Mouse (Mus musculus) adrenal gland, adult 2 months (tissue): ENCODE measurements around the gene Cyth3. TPM values are rescaled to one million over a fixed set of nuclear protein-coding genes. Genes with fewer than 3 reads are reported as not detected.

Experiments used
- DNase-seq: peaks from one replicate; pipeline ENCODE4 v3.0.0; 2021
- polyA plus RNA-seq: library from polyadenylated mRNA; depleted of rRNA; stranded (reverse); fragments of >200 nt; gene quantifications from 2 replicates; pipeline ENCODE4 v1.2.3, GENCODE M21; 2012
- total RNA-seq, 2 experiments: library from RNA; stranded (reverse); gene quantifications; 2 replicates each; pipeline ENCODE4 v1.2.3; 2021

Cyth3 gene
- total and polyA plus RNA-seq, 3 experiments = 78.7 to 164 (median 119) TPM

DNA sequence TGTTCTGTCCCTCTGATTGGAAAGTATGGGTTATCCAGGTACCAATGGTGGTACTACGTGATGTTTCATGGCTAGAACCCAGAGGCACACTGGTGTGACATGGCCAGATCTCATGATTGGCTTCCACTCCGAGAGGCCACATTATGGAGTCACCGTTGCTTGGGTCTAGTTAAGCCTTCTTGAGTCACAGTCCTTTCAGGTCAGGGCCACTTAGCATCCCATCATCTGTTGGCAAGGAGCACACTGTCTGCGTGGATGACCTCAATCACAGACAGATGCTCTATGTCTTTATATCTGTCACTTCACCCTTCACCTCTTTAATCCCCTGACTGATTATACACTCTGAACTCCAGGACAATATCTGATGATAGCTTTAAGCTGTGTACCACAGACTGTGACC is 6.1 kb upstream of the Cyth3 start:
- DNase-seq = peak; percentile 61

DNA sequence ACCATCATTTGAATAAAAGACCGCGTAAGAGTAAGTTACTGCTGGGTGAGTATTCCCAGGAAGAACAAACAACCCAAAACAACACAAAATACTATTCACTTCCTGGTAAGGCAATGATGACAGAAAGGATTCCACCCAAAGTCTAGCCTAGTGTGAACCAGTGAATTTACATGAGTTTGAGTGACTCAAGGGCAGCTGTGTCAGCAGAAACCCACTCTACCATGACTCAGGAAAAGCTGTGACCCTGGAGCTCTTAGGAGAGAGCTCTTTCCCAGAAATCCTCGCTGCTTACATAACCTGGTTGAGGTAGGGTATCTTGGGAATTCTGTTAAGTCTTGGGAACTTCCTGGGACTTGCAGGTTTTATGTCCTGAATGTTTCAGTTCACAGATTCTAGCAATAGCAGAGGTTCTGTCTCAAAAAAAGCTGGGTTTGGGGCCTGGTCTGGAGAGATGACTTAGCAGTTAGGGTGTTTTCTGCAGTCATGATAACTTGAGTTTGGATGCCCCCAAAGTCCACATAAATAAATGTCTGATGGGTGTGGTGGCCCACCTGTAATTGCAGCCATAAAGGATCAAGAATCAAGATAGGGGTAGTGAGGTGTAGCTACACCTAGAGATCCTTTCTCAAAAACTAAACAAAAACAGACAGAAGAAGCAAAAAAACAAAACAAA is 5.5 kb upstream of the Cyth3 start:
- peak; percentile 69 for DNase-seq

DNA sequence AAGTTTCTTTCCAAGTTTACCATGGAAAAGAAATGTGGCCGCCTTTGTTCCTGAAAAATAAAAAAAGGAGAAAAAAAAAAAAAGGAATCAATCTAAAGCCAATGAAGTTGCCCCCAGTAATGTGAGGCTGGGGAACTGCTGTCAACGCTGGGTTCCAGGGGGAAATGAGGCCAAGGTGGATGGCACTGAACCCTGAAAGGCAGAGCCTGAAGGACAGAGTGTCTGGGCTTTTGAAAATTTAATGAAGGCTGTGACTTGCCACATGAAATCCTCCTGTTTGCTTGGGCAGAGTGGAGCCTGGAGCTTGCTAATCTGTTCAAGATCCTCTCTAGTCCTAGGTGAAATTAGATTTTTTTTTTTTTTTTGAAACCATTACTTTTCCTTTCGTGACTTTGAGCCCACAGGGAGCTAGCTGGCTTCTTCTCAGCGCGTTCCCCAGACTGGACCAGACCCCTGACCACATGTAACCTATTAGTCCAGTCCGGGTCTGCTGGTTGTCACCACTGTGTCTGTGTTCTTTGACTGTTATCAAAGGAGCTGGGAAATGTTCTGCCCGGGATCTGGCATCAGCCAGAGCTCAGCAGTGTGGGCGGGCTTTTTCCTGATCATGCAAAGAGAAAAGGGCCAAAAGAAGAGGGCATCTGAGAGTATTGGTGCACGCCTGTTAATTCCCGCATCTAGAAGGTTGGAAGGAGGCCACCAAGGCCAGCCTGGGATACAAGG is 4.6 kb upstream of the Cyth3 start:
- peak; percentile 66 for DNase-seq

DNA sequence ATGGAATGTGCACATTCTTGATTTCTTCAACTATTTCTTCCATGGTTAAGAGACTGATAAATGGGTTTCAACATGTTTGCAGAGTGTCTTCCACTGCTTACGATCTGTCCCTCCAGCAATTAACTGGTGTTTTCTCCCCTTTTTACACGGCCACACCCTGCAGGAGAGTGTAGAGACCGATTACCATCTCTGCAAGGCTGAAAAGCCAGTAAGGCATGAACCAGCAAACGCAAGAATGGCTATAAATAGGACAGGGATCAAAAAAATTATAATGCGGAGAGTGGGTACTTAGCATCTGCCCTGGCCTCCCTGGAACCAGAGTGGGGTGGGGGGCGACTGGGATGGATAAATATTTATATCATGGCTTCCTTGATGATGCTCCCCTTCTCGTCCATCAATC is 3.7 kb upstream of the Cyth3 start:
- DNase-seq = no peak

DNA sequence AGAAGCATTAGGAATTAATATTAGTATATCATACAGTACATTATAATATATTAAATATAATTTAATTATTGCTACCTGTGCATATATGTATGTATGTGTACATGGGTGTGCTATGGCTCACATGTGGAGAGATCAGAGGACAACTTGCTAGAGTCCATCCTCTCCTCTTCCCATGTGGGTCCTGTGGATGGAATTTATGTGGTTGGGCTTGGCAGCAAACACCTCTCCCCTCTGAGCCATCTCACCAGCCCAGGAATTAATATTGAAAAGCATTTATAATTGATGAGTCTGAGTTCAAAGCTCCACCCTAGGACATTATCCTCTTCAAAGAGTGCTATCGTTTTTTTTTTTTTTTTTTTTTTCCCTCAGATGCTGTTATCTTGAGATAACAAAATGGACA is 2.1 kb upstream of the Cyth3 start:
- DNase-seq = no peak

DNA sequence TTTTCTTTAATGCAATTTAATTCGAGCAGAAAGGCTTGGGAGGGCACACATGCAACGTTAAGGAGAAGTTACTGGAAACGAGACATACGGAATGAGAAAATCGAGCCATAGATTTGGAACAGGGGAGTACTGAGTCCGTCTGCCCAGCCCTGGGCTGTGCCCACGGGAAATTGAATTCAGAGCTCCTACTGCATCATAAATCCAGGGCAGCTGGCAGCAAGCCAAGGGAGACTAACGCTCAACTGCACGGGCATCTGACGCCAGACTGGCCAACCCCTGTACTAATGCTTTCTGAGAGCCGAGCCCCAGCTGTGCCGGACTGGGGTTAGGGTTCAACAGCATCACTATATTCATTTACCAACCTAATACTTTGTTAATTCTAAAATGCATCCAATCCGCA is 1.3 kb upstream of the Cyth3 start:
- DNase-seq = peak; percentile 91

DNA sequence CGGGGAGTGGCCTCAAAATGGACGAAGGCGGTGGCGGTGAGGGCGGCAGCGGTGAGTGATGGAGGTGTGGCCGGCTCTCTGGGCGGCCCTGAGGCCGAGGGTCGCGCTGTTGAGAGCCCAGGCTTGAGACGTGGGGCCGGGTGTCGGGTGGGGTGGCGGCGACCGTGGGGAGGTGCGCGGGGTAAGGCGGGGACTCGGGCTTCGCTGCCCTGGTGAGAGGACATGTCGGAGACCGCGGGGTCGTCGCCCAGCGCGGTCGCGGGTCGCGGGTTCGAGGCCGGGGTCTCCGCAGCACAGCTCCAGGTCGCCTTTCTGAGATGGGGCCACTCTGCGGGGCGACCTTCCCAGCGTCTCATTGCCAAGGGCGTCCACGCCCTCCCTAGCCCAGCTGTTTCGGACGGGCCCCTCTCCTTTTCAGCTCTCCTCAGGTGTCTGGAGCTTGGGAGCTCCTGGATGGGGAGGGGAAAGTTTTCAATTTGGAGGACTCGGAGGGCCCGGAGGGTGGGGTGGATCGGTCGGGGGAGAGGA is 440 bp downstream of the Cyth3 start:
- DNase-seq = peak; percentile 63

DNA sequence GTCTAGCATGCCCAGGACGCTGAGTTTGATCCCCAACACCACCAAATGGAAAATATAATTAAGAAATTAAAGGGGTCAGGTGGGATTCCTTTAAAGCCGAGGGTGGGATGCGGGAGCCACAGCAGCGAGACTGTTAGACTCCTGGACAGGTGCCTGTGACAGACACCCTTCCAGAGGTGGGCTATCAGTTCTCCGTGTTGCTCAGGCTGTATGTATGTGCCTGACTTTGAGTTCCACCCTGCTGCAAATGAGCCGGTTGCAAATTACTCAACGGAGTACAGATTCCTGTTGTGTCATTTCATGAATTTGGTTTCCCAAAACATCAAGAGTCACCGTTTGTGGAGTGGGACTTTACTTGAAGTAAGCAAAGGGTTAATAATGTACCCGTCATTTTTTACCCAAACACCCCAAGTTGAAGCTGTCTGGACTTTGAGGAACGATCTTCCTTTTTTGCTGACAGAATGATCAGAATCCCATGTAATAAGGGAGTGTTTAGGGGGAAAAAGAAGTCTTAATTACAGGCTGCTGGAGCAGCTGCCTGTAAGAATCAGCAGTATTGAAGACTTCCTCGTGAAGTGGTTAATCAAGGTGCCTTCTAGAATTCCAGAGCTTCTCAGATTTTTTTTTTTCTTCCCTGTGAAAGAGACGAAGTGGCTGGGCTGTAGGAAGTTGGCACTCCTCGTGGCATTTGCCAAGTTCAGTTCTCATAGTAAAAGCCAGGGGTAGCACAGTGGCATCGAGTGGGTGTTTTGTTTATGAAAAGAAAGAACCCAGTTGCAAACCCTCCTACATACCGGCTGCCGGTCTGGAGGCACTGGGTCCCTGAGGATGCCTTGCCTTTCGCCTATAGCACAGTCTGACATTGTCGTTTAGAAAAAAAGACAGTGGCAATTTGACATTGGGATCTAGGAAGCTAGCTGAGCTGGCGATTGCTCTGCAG is 1.4 kb downstream of the Cyth3 start:
- DNase-seq = peak; percentile 42

DNA sequence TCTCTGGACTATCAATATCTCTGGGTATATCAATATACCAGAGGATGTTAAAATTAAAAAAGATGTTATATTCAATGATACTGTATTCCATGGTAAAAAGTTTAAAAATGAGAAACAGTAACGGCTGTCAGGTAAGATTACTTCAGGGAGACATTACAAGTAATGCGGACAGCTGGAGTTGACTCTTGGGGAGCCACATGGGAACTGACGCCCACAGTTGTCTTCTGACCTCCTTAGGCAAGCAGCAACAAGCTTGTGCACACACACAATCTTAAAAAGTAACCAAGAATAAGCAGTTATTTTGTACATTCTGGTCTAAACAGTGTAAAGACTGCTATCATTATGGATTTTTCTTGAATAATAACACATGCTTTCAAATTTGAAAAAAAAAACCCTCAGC is 2.2 kb downstream of the Cyth3 start:
- DNase-seq = no peak

DNA sequence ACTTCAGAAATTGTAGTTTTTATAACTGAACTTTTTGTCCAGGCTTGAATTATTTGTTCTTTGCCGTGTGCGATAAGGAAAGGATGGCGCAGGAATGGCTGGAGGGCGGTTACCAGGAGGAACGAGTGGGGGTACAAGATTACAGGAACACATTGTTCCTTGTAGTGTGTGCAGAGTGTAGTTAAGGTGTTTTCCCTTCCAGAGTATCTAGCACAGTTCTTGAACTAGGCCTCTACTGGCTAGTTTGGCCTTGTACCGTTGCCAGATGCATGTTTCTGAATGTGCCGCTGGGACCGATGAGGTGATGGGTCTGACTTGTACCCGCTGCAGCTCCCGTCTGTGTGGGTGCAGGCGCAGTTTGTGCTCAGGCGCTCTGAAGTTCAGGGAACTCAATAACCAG is 3.2 kb downstream of the Cyth3 start:
- DNase-seq = peak; percentile 84

DNA sequence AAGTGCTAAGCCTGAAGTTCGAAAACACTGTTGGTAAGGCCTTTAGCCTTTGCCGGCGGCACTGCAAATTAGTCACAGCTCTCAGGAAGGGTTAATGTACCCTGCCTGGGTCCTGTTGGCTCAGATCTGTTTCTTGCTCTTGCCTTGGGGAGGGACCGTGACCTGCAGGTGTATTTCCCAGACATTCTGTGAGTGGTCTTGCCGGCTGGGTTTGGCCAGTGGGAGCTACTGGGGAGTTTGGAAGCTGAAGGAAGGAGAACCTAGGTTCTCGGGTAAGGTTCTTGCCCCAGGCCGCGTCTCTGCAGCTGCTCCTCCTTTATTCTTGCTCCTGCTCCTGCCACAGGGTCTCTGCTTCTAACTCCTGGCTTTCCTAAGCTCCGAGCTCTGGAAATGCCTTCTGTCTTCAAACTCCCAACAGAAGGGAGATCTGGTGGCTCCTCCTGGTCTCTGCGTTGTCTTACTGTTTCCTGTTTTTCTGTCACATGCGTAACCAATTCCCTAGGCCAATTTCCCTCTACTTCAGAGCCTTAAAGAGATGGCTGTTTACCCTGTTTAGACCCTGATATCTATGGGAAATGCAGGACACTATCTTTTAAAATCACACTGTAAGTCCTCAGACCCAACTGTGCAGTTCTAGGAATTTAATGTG is 3.8 kb downstream of the Cyth3 start:
- peak; percentile 61 for DNase-seq

DNA sequence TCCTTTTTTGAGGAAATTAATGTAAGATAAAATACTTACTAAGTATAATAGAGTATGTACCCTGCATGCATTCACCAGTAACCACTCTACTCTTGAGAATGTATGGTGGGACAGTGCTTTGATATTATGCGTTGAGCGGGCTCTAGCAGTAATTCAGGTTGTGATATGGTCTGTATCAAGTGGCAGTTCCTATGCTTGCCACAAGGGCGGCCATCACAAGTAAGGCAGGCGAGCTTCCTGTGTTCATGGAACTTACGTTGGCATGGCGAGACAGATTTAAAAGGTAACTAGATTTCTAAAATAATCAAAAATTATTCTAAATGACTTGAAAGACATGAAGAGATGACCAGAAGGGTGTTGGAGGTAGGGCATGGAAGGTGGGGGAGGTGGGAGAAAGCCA is 5.3 kb downstream of the Cyth3 start:
- DNase-seq = no peak

DNA sequence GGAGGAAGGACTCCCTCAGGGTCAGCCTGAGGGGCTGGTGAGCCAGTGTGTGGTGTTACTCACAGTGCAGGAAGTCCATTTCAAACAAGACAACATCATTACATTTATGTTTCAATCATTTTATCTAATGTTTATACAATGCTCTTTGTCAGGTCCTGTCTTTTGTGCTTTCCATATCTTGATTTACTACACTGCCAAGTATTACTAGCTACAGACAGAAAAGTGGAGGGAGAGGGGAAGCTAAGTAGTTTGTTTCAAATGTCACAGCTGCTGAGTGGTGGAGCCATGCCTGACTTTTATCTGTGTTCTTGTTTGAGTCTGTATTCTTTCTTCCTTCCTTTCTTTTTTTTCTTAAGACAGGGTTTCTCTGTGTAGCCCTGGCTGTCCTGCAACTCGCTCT is 5.7 kb downstream of the Cyth3 start:
- no peak for DNase-seq

DNA sequence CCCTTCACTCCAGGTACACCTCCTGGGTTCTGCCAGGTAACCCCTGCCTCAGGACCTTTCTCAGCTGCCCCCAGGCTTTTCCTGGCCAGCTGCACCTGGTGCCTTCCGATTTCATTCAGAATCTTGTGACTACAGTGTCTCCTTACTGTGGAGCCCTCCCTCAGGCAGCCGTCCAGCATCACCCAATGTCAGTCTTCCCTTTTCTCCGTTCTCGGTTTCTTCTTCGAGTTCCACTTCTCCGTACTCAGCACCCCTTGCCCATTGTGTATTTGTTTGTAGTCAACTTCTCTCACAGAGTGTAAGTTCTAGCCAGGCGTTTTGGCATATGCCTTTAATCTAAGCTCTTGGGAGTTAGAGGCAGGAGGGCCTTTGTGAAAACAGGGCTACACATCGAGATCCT is 7.4 kb downstream of the Cyth3 start:
- DNase-seq = no peak

DNA sequence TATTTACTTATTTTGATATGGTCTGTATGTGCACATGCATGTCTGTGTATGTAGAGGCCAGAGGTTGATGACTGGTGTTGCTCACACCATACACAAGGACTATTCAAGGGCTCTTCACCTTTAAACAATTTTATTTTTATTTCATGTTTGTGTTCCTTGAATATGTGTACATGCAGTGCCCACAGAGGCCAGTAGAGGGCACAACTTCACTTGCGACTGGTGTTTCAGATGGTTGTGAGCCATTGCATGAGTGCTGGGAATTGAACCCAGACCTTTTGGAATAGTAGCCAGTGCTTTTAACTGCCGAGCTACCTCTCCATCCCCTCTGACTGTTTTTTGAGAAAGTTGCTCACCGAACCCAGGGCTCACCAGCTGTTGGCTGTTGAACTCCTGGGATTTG is 8.0 kb downstream of the Cyth3 start:
- no peak for DNase-seq

DNA sequence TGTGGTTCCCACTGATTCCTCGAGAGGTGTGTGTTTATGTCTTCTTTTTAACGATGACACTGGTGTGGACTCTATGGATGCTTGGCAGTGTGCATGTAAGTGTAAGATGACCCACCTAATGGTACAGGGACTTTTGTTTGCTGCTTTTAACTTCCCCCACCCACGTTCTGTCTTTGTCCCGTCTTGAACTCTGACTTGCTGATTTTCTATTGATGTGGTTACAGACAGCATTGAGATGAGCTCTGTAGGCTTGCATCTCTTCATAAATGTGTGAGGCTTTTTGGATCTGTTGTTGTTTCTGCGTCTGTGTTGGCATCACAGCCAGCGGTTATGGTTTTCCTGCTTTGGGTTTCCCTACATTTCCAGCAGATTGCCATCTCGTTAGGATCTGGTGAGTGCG is 8.5 kb downstream of the Cyth3 start:
- no peak for DNase-seq

DNA sequence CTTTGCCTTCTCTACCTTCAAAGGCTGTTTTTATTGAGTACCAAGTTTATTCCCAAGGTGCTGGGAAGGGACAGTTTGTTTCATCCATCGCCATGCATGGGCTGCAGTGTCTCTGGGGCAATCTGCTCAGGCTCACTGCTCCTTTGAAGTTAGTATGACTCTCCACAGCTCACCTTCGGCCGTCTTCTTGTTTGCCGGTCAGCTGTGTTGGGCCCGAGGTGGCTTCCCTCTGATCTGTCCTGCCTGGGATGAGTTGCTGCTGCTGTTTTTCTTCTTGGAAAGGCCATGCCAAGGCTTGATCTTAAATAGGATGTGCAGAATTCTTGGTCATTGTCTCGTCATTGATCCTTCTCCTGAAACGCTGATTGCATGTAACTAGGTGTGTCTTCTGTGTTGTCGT is 9.3 kb downstream of the Cyth3 start:
- no peak for DNase-seq

DNA sequence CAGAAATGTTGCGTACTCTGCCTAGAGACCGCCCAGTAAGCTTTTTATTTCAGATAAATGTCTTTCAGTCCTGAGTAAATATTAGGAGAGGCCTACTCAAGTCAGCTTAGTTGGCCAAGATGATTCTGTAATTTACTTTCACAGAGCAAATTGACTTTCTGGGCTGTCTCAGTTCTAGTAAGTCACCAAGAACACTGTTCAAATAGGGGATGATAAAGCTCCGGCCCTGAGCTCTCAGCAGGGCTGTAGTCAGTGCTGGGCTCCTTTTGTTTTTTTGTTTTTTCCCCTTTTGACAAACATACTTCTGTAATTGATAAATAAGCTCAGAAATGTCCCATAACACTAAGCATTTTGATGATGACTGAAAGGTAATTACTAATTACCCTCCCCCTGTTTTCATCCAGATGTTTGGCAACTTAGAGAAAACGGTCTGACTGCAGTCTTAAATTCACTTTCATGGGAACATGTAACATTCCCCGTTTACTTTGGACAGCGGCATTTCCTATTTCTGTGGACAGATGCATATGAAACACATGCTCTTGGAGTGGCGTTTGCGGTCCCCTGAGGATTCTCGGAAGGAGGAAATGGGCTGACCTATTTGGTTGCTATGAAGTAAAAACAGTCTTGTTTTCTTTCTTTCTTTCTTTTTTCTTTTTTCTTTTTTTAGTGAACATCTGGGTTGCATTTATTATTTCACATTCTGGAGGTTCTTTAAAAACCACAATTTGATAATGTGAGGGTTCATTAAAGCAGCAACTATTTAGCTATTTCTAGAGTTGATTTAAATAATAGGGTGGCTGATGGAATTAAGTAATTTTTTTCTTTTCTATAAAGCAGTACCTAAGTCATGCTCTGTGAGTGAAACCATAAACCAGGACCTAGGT is 10.7 kb downstream of the Cyth3 start:
- DNase-seq = no peak

DNA sequence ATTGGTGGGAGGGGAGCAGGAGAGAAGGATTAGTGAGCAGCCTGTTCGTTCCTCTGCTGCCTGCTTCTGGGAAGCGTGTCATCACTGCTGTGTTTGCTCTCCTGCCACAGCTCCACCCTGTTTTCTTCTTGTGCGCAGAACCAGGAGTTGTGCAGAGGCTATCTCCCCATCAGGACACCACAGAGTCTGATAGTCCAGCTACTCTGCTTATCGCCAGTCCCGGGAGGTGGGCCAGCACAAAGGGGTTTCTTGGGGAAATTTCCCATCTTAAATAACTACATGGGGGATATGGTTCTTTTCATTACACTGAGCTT is 11.3 kb downstream of the Cyth3 start:
- DNase-seq = no peak

DNA sequence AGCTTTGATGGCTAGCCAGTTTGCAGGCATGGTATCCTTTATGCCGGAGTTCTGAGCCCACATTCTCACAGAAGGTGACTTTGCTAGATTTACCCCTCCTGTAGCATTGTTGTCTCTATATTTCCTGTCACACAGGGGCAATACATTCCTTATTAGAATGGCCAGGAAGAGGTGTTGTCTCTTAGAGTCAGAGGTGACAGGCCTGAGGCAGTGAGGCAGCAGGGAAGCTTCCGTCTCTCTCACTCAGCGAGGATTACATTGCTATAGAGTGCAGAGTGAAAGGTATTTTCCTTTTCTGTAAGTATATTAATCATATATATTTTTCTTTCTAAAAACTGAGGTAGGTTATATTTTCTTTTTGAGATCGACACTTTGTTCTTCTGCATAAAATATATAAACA is 11.6 kb downstream of the Cyth3 start:
- no peak for DNase-seq

DNA sequence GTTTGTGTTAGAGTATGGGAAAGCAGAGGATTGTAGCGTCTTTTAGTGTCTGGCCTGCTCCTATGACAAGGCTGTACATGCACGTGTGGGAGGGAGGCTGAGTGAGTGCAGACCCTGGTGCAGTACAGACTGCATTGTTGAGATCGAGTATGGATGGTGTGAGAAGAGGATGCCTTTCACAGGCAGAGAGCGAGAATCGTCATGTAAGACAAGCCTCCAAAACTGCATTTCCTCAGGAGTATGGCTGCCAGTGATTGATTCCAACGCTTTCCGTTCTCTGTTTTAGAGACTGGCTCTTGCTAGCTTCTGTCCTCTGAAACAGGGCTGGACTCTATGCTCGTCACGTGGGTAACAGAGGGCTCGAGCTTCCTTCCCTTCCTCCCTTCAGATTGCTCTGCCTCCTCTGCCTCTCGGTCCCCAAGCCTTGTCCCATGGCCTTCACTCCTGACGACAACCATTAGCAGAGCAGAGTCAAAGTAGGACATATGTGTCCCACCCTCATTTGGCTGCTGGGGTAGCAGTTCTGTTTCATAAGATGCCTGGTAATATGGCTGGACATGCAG is 12.4 kb downstream of the Cyth3 start:
- peak; percentile 48 for DNase-seq
